Mouse (Mus musculus): ENCODE measurements around the gene Chst1.

- TF ChIP-seq CTCF (IDR thresholded peaks at IDR 0.05; ENCODE audit: low read depth, low read length) (no peak), POLR2A (IDR thresholded peaks at IDR 0.05; ENCODE audit: extremely low read depth, insufficient read depth, low read length) (no peak)
Measured at GRCm38 (mm10) chr2:92649154-92649801, 49.8 kb downstream of the Chst1 start.
